Mouse (Mus musculus): ENCODE data around the gene Homer2. TPM values are rescaled to one million over a fixed set of nuclear protein-coding genes. Genes with fewer than 3 reads are reported as not detected.

Homer2 gene
- polyA plus RNA-seq, 1 experiment from 2014 or later = 36.7 TPM

DNA sequence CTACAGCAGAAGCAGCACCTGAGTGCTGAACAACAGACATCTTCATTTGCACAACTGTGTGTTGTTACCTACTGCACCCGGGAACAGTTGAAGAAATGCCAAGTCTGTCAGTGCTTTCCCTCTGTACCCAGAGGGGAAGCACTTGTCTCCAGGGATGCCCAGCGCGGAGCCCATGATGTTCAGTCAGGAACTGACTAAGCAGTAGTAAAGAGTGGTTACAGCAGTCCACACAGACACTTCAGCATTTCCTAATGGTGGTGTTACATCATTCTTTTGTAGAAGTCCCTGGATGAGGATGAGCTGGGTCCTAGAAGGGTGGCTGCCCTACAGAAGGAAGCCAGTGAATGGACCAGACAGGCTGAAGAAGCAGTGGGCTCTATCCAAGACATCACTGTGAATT is 129.5 kb downstream of the Homer2 start:
- Histone ChIP-seq H3K27me3 (no peaks in the 10 kb centered on the region), H3K4me1 (peaks cover under 1% of the 10 kb centered on the region)
- WGBS = 97% methylated on average over 3 of the region's 3 CpGs

DNA sequence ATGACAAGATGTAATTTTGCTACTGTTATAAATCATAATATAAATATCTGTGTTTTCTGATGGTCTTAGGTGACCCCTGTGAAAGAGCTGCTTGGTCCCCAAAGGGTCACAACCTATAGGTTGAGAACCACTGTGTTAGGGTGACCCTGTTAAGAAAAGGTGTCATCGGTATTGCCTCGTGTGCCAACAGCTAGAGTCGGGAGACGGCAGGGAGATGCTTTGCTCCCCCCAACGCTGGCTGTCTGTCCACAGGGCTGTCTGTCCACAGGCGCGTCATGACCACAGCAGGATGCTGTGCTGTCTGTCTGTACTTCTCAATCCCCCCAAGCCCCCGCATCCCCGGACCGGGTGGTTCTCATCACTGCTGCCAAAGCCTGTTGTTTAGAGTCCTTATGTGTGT is 131.7 kb downstream of the Homer2 start:
- no peak for ATAC-seq (ENCODE audit: low FRiP score, low read depth)
- WGBS = 93% methylated on average over 10 of the region's 10 CpGs
- no peaks in the 10 kb centered on the region for H3K27me3 ChIP-seq
- no peaks in the 10 kb centered on the region for H3K9me3 ChIP-seq
- H3K27ac ChIP-seq = no peak overlapping the region
- peaks cover 13% of the 10 kb centered on the region for H3K4me1 ChIP-seq
- H3K9ac ChIP-seq = no peak overlapping the region
- H3K36me3 ChIP-seq = peaks cover 28% of the 10 kb centered on the region
- H3K4me3 ChIP-seq = no peak overlapping the region
- no peak overlapping the region for H3K4me2 ChIP-seq (replicated peaks)

More for the DNA sequence above, 129.5 kb downstream of the Homer2 start:
- ATAC-seq (ENCODE audit: low FRiP score, low read depth) = no peak
- H3K27ac ChIP-seq = no peak overlapping the region
- no peaks in the 10 kb centered on the region for H3K9me3 ChIP-seq
- H3K36me3 ChIP-seq = peaks cover 28% of the 10 kb centered on the region
- no peak overlapping the region for H3K4me3 ChIP-seq
- H3K4me2 ChIP-seq (replicated peaks) = no peak overlapping the region
- H3K9ac ChIP-seq = no peak overlapping the region

DNA sequence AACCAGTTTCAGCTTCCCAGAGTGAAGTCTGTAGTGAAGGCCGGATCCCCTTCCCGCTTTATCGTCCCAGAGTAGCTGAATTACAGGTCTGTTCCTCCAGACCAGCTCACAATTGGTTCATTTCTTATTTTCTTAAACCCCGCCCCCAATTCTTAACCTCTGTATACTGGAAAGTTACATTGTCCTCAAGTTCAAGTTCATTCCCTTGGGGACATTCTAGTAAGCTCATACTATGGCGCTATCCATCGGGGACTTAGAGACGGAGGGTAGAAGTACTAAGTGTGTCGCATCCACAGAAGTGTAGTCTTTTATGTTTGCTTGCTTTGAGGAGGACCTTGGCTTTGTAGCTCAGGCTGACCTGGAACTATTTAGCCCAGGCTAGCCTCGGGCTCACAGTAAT is 133.5 kb downstream of the Homer2 start:
- H3K4me1 ChIP-seq = peaks cover 13% of the 10 kb centered on the region
- no peak overlapping the region for H3K9ac ChIP-seq
- H3K9me3 ChIP-seq = no peaks in the 10 kb centered on the region
- WGBS = 90% methylated on average over 9 of the region's 9 CpGs
- no peak overlapping the region for H3K4me3 ChIP-seq
- H3K27ac ChIP-seq = no peak overlapping the region
- no peaks in the 10 kb centered on the region for H3K27me3 ChIP-seq
- no peak overlapping the region for H3K4me2 ChIP-seq (replicated peaks)
- H3K36me3 ChIP-seq = peaks cover 26% of the 10 kb centered on the region
- no peak for ATAC-seq (ENCODE audit: low FRiP score, low read depth)

DNA sequence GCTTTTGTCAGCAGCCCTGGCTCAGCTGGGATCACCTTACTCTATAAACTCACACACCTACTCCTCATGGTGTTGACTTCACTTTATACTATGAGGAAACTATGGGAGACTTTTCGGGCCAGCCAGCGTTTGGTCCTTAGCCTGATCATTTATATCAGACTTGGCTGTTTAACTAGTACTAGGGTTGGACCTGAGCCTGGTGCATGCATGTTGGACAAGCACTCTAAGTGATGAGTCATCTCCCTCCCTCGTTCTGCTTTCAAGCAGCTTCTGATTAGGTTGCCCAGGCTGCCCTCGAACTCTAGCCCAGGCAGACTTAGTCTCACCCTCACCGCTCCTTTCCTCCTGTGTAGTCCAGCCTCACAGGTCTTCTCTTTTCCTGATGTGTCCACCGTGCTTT is 133.9 kb downstream of the Homer2 start:
- Histone ChIP-seq H3K9ac (no peak overlapping the region), H3K9me3 (no peaks in the 10 kb centered on the region), H3K27me3 (no peaks in the 10 kb centered on the region), H3K4me1 (peaks cover 13% of the 10 kb centered on the region), H3K36me3 (peaks cover 22% of the 10 kb centered on the region), H3K4me3 (no peak overlapping the region), H3K4me2 (replicated peaks) (no peak overlapping the region), H3K27ac (no peak overlapping the region)
- no peak for ATAC-seq (ENCODE audit: low FRiP score, low read depth)
- WGBS = 88% methylated on average over 6 of the region's 6 CpGs

DNA sequence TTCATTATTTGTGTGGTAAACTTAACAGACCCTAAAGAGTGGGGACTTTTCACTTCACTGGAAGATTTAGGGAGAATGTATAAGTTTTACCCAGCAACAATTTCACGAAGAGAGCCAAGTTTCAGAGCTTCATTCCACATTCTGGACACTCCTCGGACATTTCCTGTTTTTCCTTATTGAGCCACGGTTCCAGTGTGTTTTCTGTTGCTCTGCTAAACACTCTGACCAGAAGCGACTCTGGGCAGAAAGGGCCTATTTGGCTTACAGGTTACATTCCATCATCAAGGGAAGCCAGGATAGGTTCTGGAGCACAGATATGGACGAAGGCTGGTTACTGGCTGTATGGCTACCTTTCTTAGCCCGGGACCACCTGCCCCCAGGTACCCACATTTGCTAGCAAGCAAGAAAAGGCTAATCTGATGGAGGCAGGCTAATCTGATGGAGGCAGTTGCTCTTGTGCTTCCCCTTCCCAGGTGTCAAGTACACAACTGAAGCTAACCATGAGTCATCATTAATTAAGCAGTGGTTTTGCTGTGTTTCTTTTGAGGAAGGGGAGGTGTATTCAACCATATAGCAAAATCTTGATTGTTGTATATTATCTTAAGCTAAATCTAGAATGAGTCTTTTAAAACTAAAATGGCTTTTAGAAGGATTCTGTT is 134.6 kb downstream of the Homer2 start:
- peaks cover 13% of the 10 kb centered on the region for H3K4me1 ChIP-seq
- ATAC-seq (ENCODE audit: low FRiP score, low read depth) = no peak
- WGBS = 77% methylated on average over 6 of the region's 6 CpGs
- H3K4me2 ChIP-seq (replicated peaks) = peak overlapping the region; percentile 92
- peaks cover 15% of the 10 kb centered on the region for H3K36me3 ChIP-seq
- H3K27ac ChIP-seq = no peak overlapping the region
- H3K27me3 ChIP-seq = no peaks in the 10 kb centered on the region
- no peaks in the 10 kb centered on the region for H3K9me3 ChIP-seq
- peak overlapping the region; percentile 87; the same call in 1 of the 2 replicates for H3K4me3 ChIP-seq
- H3K9ac ChIP-seq = no peak overlapping the region

DNA sequence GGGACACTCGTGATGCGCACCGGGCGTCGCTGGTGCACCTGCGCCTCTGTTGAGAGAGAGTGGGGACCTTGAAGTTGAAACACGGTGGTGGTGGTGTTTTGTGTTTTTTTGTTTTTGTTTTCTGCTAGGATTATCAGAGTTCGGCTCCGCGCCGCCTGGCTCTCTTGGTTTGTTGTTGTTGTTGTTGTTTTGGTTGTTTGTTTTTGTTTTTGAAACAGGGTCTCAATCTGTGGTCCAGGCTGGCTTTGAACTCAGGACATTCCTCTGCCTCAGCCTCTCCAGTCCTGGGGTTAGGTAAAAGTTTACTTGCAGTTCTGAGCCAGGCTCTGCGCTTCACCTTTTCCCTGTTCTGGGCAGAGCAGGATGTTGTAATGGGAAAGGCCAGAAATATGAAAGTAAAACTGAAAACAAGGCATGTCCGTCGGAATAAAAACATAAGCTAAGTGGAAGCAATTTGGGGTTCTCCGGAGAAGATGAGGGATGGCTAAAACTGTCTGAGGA is 135.3 kb downstream of the Homer2 start:
- peaks cover 13% of the 10 kb centered on the region for H3K4me1 ChIP-seq
- no peaks in the 10 kb centered on the region for H3K9me3 ChIP-seq
- H3K27ac ChIP-seq = peak overlapping the region; percentile 83; the same call in 1 of the 2 replicates
- H3K9ac ChIP-seq = peak overlapping the region; percentile 85
- peak overlapping the region; percentile 87 for H3K4me3 ChIP-seq
- no peak for ATAC-seq (ENCODE audit: low FRiP score, low read depth)
- H3K4me2 ChIP-seq (replicated peaks) = peak overlapping the region; percentile 92
- no peaks in the 10 kb centered on the region for H3K27me3 ChIP-seq
- H3K36me3 ChIP-seq = peaks cover 15% of the 10 kb centered on the region
- 19% methylated on average over 15 of the region's 15 CpGs for WGBS

DNA sequence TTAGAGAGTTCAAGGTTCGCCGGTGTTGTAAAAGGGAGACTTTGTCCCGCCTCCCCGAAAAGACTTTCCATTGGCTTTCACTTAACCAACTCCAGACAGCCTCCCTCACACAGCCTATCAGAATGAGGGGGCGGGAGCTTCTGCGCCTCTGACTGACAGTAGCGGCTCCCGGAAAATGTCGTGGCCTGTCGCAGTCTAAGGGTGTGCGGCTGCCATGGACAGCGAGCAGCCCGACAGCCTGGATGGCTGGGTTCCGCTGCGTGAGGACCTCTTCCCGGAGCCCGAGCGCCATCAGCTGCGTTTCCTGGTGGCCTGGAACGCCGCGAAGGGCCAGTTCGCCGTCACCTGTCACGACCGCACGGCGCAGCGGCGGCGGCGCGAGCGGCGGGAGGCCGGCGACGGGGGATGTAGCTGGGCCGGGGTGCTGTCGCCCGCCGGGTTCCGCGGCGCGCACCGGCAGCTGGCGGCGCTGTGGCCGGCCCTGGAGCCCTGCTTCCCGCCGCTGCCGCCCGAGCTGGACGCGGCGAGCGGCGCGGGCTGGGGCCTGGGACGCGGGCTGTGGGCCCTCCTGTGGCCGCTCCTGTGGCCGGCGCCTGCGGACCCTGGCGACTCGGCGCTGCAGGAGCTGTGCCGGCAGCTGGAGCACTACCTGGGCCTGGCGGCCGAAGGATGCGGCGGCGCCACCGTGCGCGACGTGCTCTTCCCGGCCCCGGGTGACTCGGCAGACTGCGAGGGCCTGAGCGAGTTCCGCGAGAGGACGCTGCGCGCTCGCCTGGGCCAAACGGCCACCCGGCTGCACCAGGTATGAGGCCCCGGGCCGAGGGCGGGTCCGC is 136.0 kb downstream of the Homer2 start, which contains the start of gene Whamm:
TSS of gene Whamm (plus strand) at position 159 of the 833 bp plus-strand sequence.
- Histone ChIP-seq H3K4me2 (replicated peaks) (peak within 1 kb of the TSS; percentile 92), H3K4me3 (peak within 1 kb of the TSS; percentile 87), H3K9ac (peak within 1 kb of the TSS; percentile 85), H3K4me1 (peaks cover 13% of the 10 kb centered on the region), H3K27me3 (no peaks in the 10 kb centered on the region), H3K36me3 (peaks cover 15% of the 10 kb centered on the region), H3K9me3 (no peaks in the 10 kb centered on the region), H3K27ac (peak within 1 kb of the TSS; percentile 83)
- ATAC-seq (ENCODE audit: low FRiP score, low read depth) = peak; percentile 99
- WGBS = under 1% methylated on average over 91 of the region's 96 CpGs

DNA sequence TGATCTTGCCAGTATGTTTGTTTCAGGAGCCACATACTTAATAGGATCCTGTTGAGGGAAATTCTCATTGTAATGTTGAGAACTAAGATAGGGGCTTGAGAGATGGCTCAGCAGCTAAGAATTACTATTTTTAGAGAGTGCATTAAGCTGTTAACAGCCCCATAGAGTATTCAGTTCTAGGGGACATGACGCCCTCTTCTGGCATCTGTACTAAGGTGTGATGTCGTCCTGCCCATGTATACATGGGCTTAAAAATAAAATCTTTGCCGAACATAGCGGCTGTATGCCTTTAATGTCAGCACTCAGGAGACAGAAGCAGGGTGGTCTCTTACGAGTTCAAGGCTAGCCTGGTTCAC is 136.6 kb downstream of the Homer2 start:
- Histone ChIP-seq H3K9me3 (no peaks in the 10 kb centered on the region), H3K9ac (no peak overlapping the region), H3K27ac (no peak overlapping the region), H3K4me2 (replicated peaks) (peak overlapping the region; percentile 92), H3K36me3 (peaks cover 10% of the 10 kb centered on the region), H3K4me3 (peak overlapping the region; percentile 87), H3K4me1 (peaks cover 15% of the 10 kb centered on the region), H3K27me3 (no peaks in the 10 kb centered on the region)
- 3% methylated on average over 5 of the region's 5 CpGs for WGBS
- ATAC-seq (ENCODE audit: low FRiP score, low read depth) = no peak

DNA sequence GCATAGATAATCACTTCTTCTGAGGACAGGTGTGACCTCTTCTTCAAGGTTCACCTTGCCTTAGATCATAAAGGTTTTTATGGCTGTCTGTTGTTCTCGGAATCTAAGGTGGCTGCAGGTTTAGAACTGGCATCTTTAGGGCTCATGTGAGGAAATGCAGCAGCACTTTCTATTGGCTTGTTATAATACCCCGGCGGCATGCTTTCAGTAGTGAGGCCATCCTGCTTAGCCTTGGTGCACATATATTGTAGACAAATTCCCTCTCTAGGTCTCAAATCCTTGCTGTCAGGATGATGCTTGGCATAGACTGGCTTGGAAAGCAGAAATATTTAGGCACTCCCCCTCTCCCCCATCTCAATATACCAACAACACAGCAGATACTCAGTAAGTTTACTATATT is 137.1 kb downstream of the Homer2 start:
- no peak for ATAC-seq (ENCODE audit: low FRiP score, low read depth)
- peaks cover 18% of the 10 kb centered on the region for H3K4me1 ChIP-seq
- H3K27me3 ChIP-seq = no peaks in the 10 kb centered on the region
- 79% methylated on average over 3 of the region's 3 CpGs for WGBS
- H3K9ac ChIP-seq = no peak overlapping the region
- no peak overlapping the region for H3K4me2 ChIP-seq (replicated peaks)
- H3K4me3 ChIP-seq = no peak overlapping the region
- peaks cover 5% of the 10 kb centered on the region for H3K36me3 ChIP-seq
- no peaks in the 10 kb centered on the region for H3K9me3 ChIP-seq
- H3K27ac ChIP-seq = no peak overlapping the region

DNA sequence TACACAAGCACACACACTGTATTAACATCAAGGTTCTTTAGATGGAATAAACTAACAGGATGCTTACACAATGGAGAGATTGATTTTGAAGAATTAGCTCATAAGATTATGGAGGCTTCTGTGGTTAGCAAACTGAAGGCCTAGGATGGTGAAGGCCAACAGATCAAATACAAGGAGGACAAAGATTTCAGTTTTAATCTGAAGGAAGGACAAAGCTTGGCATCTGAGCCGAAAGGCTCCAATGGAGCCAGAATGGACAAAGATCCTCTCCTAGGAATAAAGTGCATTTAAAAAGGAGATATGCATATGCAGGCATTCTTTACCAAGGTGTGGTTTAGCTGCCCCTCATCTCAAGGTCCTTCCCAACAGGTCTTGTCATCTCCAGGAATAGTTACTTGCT is 137.5 kb downstream of the Homer2 start:
- no peaks in the 10 kb centered on the region for H3K27me3 ChIP-seq
- H3K4me3 ChIP-seq = no peak overlapping the region
- H3K36me3 ChIP-seq = peaks cover 1% of the 10 kb centered on the region
- no peak overlapping the region for H3K4me2 ChIP-seq (replicated peaks)
- no peak overlapping the region for H3K9ac ChIP-seq
- no peak for ATAC-seq (ENCODE audit: low FRiP score, low read depth)
- peaks cover 20% of the 10 kb centered on the region for H3K4me1 ChIP-seq
- WGBS = 93% methylated on average over 1 of the region's 1 CpGs
- no peak overlapping the region for H3K27ac ChIP-seq
- no peaks in the 10 kb centered on the region for H3K9me3 ChIP-seq

DNA sequence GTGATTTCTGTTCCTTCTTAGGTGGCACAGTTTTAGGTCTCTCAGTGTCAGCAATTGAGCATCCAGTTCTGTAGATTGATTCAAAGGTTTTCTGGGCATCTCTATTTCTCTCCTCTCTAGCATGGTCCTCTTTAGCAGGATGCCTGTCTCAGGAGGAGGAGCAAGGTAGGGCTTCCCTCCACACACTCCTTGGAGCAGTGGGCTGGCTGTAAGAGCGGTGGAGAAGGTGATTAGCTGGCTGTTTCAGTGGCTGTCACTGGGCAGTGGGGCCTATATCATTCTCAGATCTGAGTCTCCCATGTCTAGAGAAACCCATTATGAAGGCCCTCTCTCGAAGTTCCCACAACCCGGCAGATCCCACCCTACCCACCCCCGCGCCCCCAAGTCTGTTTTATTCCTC is 139.9 kb downstream of the Homer2 start:
- WGBS = 88% methylated on average over 5 of the region's 5 CpGs
- no peaks in the 10 kb centered on the region for H3K27me3 ChIP-seq
- H3K9ac ChIP-seq = no peak overlapping the region
- H3K4me1 ChIP-seq = peaks cover 14% of the 10 kb centered on the region
- no peak for ATAC-seq (ENCODE audit: low FRiP score, low read depth)
- H3K9me3 ChIP-seq = no peaks in the 10 kb centered on the region
- H3K27ac ChIP-seq = no peak overlapping the region
- H3K4me3 ChIP-seq = no peak overlapping the region
- no peaks in the 10 kb centered on the region for H3K36me3 ChIP-seq
- H3K4me2 ChIP-seq (replicated peaks) = no peak overlapping the region

DNA sequence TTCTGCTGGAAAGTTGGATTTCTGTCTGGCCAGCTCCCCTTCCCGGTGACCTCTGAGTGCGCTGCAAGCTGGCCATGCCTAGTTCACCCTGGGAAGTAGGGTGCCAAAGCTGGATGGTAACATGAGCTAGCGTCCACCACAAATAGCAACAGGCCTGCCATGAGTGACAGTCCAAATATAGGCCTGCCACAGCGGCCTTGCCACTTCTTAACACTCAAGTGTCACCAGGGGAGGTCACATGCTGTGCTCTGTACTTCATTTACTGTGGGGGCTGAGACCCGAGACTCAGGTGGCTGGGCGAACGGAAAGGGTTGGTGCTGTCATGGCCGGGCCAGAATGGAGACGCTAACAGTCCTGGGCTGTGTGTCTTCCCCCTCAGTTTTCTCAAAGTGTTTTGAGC is 140.4 kb downstream of the Homer2 start, which contains the start of gene Fsd2:
TSS of gene Fsd2 (minus strand) at position 53 of the 400 bp plus-strand sequence.
- no peaks in the 10 kb centered on the region for H3K27me3 ChIP-seq
- no peak within 1 kb of the TSS for H3K4me2 ChIP-seq (replicated peaks)
- no peak within 1 kb of the TSS for H3K9ac ChIP-seq
- peaks cover 9% of the 10 kb centered on the region; the same call in 1 of the 2 replicates for H3K4me1 ChIP-seq
- no peak within 1 kb of the TSS for H3K27ac ChIP-seq
- H3K4me3 ChIP-seq = no peak within 1 kb of the TSS
- H3K36me3 ChIP-seq = no peaks in the 10 kb centered on the region
- ATAC-seq (ENCODE audit: low FRiP score, low read depth) = no peak
- 67% methylated on average over 9 of the region's 9 CpGs for WGBS
- H3K9me3 ChIP-seq = no peaks in the 10 kb centered on the region

Data from limb, embryonic 13.5 days (tissue).